Mouse (Mus musculus): ENCODE results near the gene Olfr765. TPM values are rescaled to one million over a fixed set of nuclear protein-coding genes. Genes with fewer than 3 reads are reported as not detected.
"Not testable (repeated sequence)": the region's sequence is repeated elsewhere in the genome, so short reads cannot be mapped to it uniquely, and the experiment has no call there.

Olfr765 gene
- not detected in 2 replicates for polyA plus RNA-seq (2012; rRNA removed)

DNA sequence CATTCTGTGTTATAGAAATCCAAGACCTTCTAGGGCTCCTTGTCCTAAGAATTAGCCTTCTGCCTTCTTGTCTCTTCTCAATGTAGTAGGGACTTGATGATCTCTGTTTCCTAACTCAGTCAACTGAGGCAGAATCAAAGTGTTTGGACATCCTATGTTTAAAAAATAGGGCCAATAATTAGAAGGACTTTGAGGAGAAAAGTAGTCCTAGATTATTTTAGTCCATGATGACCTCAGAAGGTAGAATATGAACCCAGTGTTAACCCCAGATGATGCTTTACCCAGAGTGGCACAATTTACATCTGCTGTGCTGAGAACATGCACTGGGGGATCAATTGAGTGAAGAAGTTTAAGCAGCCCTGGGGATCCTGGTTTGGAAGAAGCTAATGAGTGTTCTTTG, at the start of gene Olfr765:
Gene Olfr765 (minus strand): TSS at position 101 of the 400 bp plus-strand sequence.
- H3K27ac ChIP-seq (ENCODE audit: insufficient read depth, low read length); H3K4me1 ChIP-seq (ENCODE audit: control insufficient read depth, insufficient read depth, low read length); H3K4me3 ChIP-seq (ENCODE audit: insufficient read depth, low read length): not testable (repeated sequence)

GRCm38 (mm10) chr10:129099275-129099674, 49.5 kb upstream of the Olfr765 start, which contains the start of gene Olfr768:
Gene Olfr768 (minus strand): TSS chr10:129099375.
- Histone ChIP-seq H3K4me3 (ENCODE audit: insufficient read depth, low read length) (no peak within 1 kb of the TSS), H3K4me1 (ENCODE audit: control insufficient read depth, insufficient read depth, low read length) (no peaks in the 10 kb centered on the region), H3K27ac (ENCODE audit: insufficient read depth, low read length) (no peak within 1 kb of the TSS)
- TF ChIP-seq POLR2A (IDR thresholded peaks at IDR 0.05; ENCODE audit: extremely low read depth, insufficient read depth, low read length) (no peak), CTCF (IDR thresholded peaks at IDR 0.05; ENCODE audit: extremely low read depth, insufficient read depth, low read length) (no peak)

DNA sequence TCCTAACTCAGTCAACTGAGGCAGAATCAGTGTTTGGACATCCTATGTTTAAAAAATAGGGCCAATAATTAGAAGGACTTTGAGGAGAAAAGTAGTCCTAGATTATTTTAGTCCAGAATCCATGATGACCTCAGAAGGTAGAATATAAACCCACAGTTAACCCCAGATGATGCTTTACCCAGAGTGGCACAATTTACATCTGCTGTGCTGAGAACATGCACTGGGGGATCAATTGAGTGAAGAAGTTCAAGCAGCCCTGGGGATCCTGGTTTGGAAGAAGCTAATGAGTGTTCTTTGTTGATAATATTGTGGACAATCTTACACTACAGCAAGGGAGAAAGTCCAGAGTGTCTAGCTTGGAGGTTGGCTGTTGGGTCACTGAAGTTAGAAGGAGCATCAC, 33.0 kb upstream of the Olfr765 start, which contains the start of gene Olfr767:
Gene Olfr767 (minus strand): TSS at position 101 of the 400 bp plus-strand sequence.
- not testable (repeated sequence) for H3K27ac ChIP-seq (ENCODE audit: insufficient read depth, low read length); H3K4me1 ChIP-seq (ENCODE audit: control insufficient read depth, insufficient read depth, low read length); H3K4me3 ChIP-seq (ENCODE audit: insufficient read depth, low read length)

GRCm38 (mm10) chr10:129068877-129069276, 19.1 kb upstream of the Olfr765 start, which contains the start of gene Olfr766-ps1:
Gene Olfr766-ps1 (minus strand): TSS chr10:129068977.
- H3K4me1 ChIP-seq (ENCODE audit: control insufficient read depth, insufficient read depth, low read length): no peaks in the 10 kb centered on the region
- H3K27ac ChIP-seq (ENCODE audit: insufficient read depth, low read length): no peak within 1 kb of the TSS
- no peak within 1 kb of the TSS for H3K4me3 ChIP-seq (ENCODE audit: insufficient read depth, low read length)
- TF ChIP-seq POLR2A (IDR thresholded peaks at IDR 0.05; ENCODE audit: extremely low read depth, insufficient read depth, low read length): no peak
- no peak for TF ChIP-seq CTCF (IDR thresholded peaks at IDR 0.05; ENCODE audit: extremely low read depth, insufficient read depth, low read length)

DNA sequence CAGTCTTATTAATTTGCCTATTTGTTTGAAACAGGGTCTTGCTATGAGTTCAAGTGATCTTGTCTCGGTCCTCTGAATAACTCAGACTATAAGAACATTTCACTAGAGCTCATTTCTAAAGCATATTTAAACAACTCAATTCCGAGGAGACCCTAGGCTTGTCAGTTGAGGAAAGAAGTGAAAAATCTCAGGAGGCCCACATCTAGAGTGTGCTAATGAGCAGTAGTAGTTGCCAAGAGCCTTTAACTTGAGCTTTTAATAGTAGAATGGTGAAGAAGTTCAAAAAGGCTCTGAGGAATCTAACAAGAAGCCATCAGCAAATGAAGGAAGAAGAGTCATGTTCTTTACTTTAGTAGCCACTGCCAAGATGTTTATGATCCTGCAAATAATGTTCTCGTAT, 10.0 kb downstream of the Olfr765 start, which contains the start of gene Olfr764-ps1:
Gene Olfr764-ps1 (minus strand): TSS at position 101 of the 400 bp plus-strand sequence.
- no peaks in the 10 kb centered on the region for H3K4me1 ChIP-seq (ENCODE audit: control insufficient read depth, insufficient read depth, low read length)
- TF ChIP-seq CTCF (IDR thresholded peaks at IDR 0.05; ENCODE audit: extremely low read depth, insufficient read depth, low read length) (no peak), POLR2A (IDR thresholded peaks at IDR 0.05; ENCODE audit: extremely low read depth, insufficient read depth, low read length) (no peak)
- no peak within 1 kb of the TSS for H3K4me3 ChIP-seq (ENCODE audit: insufficient read depth, low read length)

DNA sequence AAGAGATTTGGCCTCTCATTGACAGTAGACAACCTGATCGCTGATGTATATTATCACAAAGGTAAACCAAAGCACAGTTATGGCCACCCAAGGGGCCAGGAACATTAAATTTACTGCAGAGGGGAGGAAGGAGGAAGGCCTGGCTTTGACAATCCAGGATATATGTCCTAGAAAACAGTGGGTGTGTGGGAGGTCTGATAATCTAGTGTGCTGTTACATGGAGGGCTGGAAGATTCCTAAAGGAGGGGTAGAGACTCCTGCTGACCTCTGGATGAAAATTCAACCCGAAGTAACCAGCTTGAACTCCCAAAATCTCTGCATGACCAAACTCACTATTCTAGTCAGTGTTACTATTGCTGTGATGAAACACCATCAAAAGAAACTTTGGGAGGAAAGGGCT, 21.5 kb downstream of the Olfr765 start:
- TF ChIP-seq POLR2A (IDR thresholded peaks at IDR 0.05; ENCODE audit: extremely low read depth, insufficient read depth, low read length) (no peak), CTCF (IDR thresholded peaks at IDR 0.05; ENCODE audit: extremely low read depth, insufficient read depth, low read length) (no peak)
- Histone ChIP-seq H3K4me3 (ENCODE audit: insufficient read depth, low read length) (no peak overlapping the region), H3K27ac (ENCODE audit: insufficient read depth, low read length) (no peak overlapping the region), H3K4me1 (ENCODE audit: control insufficient read depth, insufficient read depth, low read length) (no peaks in the 10 kb centered on the region)

More for the DNA sequence above, 10.0 kb downstream of the Olfr765 start, which contains the start of gene Olfr764-ps1:
- no peak within 1 kb of the TSS for H3K27ac ChIP-seq (ENCODE audit: insufficient read depth, low read length)

- Histone ChIP-seq H3K4me1 (ENCODE audit: control insufficient read depth, insufficient read depth, low read length) (no peaks in the 10 kb centered on the region), H3K4me3 (ENCODE audit: insufficient read depth, low read length) (no peak overlapping the region), H3K27ac (ENCODE audit: insufficient read depth, low read length) (no peak overlapping the region)
- TF ChIP-seq CTCF (IDR thresholded peaks at IDR 0.05; ENCODE audit: extremely low read depth, insufficient read depth, low read length) (peak; percentile 64), POLR2A (IDR thresholded peaks at IDR 0.05; ENCODE audit: extremely low read depth, insufficient read depth, low read length) (no peak)
These were observed 23.7 kb downstream of the Olfr765 start for GRCm38 (mm10) chr10:129026018-129026662.

- no peak overlapping the region for H3K4me3 ChIP-seq (ENCODE audit: insufficient read depth, low read length)
These were observed 26.5 kb downstream of the Olfr765 start for GRCm38 (mm10) chr10:129023319-129023718.

GRCm38 (mm10) chr10:129014477-129014876, 35.3 kb downstream of the Olfr765 start:
- Histone ChIP-seq H3K4me3 (ENCODE audit: insufficient read depth, low read length) (no peak overlapping the region), H3K27ac (ENCODE audit: insufficient read depth, low read length) (no peak overlapping the region), H3K4me1 (ENCODE audit: control insufficient read depth, insufficient read depth, low read length) (no peaks in the 10 kb centered on the region)
- TF ChIP-seq CTCF (IDR thresholded peaks at IDR 0.05; ENCODE audit: extremely low read depth, insufficient read depth, low read length) (no peak), POLR2A (IDR thresholded peaks at IDR 0.05; ENCODE audit: extremely low read depth, insufficient read depth, low read length) (no peak)

More at GRCm38 (mm10) chr10:129023319-129023718, 26.5 kb downstream of the Olfr765 start:
- Histone ChIP-seq H3K4me1 (ENCODE audit: control insufficient read depth, insufficient read depth, low read length) (no peaks in the 10 kb centered on the region), H3K27ac (ENCODE audit: insufficient read depth, low read length) (no peak overlapping the region)
- TF ChIP-seq CTCF (IDR thresholded peaks at IDR 0.05; ENCODE audit: extremely low read depth, insufficient read depth, low read length) (no peak), POLR2A (IDR thresholded peaks at IDR 0.05; ENCODE audit: extremely low read depth, insufficient read depth, low read length) (no peak)

DNA sequence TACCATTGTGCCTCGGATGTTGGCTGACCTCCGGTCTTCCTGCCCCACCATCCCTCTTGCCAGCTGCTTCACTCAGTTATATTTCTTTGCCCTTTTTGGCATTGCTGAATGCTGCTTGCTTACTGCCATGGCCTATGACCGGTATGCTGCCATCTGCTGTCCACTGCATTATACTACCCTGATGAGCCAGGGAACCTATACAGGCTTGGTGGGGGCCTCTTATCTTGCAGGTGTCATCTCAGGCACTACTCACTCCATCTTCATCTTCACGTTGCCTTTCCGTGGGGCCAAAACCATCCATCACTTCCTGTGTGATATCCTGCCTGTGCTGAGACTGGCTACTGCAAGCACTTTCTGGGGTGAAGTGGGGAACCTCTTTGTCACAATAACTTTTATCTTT, 38.3 kb downstream of the Olfr765 start:
- not testable (repeated sequence) for H3K27ac ChIP-seq (ENCODE audit: insufficient read depth, low read length); H3K4me3 ChIP-seq (ENCODE audit: insufficient read depth, low read length); H3K4me1 ChIP-seq (ENCODE audit: control insufficient read depth, insufficient read depth, low read length)

Data from cortical plate, adult 2 months (tissue).